Mouse (Mus musculus): ENCODE results near the gene Nmur1.
A peak's percentile ranks its signal among the peaks of the same experiment; 100 is the strongest.
"Not testable (repeated sequence)": the region's sequence is repeated elsewhere in the genome, so short reads cannot be mapped to it uniquely, and the experiment has no call there.

The Nmur1 gene

DNA sequence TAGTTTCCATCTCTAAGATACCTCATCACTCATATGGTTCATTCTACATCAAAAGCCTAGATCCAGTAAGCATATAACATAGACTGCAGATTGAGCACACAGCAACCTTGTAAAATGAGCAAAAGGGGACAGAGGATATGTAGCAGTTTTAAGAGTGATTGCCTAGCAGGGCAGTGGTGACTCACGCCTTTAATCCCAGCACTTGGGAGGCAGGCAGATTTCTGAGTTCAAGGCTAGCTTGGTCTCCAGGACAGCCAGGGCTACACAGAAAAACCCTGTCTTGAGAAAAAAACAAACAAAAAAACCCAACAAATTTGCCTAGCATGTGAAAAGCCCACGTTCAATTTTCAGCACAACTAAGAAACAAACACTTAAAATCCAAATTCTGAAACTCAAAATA is 71.8 kb downstream of the Nmur1 start:
- no peak for DNase-seq

DNA sequence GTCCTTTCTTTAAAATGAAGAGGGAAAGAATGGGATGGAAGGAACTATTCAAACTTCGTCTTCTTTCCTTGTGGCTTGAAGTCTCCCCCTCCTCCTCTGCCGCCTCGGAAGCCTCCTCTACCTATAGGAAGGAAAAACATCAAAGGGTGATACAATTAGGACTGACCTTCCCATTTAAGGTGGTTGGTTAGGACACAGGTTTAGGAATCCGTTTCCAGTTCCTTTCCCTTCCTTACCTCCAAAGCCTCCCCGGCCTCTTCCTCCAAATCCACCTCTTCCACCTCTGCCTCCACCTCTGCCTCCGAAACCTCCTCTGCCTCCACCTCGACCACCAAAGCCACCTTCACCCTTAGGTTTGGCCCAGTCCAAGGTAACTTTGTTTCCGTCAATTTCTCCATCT is 75.5 kb downstream of the Nmur1 start:
- no peak for DNase-seq

DNA sequence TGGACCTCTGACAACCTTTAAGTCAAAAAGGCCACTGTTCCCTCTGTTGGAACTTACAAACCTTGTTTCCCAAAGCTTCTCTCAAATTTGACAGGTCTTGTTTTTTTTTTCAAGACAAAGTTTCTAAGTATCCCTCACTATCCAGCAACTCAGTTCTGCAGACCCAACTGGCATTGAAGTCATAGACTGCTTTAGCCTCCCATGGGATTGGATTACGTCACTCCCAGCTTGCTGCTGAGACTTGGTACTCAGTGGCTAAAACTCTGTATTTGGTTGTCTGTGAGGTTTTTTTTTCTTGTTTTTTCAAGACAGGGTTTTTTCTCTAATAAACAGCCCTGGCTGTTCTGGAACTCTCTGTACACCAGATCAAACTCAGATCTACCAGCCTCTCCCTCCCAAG is 76.3 kb downstream of the Nmur1 start:
- no peak for DNase-seq

DNA sequence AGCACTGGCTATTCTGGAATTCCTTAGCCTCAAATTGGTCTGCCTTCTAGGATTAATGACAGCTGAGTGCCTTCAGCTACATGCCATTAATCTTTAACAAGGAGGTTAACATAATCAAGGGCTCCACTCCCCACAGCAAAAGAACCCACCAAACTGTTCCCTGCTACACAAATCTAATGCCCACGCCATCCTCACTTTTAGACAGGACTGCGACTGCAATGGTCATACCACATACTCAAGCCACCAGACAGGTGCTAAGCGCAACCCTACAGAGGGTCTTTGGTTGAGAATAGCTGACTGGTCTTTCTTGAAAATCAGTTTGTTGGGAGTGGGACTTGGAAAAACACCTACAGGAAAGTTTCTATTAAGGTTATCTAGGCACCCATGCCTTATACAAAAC is 76.8 kb downstream of the Nmur1 start:
- DNase-seq: no peak

DNA sequence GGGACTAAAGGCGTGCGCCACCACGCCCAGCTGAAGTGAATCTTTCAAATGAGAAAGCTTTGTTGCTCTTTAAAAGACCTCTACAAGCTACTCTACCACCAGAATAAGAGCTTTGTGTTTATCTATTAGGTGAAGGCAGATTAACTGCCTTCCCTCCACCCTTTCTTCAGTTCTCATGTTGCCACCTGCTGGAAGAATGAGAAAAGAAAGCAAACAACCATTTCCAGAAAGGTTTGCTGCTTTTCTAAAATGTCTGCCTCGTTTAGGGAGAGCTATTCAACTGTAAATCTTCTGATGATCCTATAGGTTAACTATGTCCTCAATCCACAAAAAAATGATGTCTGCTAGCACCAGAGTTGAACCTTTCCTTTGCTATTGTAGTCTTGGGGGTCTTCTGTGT is 77.2 kb downstream of the Nmur1 start:
- DNase-seq: no peak

DNA sequence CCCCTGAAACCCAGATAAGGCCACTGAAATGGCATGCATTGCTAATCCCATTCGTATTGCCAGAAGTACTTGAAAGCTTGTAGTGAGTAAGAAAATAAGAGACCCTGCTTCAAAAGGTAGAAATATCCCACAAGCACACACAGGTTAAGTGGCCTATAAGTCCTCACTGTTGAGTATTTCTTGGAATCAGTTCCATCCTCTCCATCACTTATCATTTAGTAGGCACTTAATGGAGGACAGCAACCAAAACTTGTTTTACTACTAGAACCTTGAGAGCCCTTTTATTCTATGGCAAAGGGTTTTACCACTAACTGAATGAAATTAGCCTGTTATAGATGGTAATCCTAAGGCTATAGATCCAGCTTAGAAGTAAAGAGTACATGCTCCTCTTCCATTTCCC is 77.9 kb downstream of the Nmur1 start:
- no peak for DNase-seq

DNA sequence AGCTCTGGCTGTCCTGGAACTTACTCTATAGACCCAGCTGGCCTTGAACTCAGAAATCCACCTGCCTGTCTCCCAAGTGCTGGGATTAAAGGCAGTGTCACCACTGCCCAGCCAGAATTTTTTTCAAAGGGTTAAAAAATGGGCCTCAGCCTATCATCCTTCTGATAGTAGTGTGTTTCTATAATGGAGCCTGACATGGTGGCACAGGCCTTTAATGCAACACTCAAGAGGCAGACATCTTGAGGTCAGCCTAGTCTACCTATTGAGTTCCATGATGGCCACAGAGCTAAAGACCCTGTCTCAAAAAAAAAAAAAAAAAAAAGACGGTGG is 78.3 kb downstream of the Nmur1 start:
- no peak for DNase-seq

DNA sequence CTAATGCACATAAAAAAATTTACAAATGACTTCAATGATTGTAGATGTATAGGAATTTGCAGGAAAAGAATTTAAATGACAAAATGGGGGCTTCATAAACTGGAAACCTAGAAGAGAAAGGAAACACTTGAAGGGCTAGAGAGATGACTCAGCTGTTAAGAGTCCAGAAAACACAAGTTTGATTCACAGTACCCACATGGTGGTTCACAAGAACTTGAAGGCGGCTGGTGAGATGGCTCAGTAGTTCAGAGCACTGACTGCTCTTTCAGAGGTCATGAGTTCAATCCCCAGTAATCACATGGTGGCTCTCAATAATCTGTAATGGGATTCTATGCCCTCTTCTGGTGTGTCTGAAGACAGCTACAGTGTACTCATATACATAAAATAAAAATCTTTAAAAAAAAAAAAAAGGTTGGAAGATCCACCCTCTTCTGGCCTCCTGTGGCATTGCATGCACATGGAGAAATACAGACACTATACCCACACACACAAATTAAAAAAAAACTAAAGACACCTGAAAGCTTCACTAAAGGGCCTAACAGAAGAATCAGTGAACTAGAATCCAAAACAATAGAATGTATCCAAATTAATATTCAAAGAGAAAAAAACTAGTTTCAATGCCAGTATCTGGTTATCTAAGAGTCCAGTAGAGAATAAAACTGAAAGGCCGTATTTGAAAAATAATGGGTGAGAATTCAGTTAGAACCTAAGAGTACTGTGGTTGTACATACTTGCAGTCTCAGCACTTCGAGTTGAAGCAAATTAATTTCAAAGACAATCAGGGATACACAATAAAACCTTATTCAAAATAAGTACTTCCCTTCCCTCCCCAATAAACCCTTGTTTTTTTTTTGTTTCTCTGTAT is 78.9 kb downstream of the Nmur1 start:
- no peak for DNase-seq

DNA sequence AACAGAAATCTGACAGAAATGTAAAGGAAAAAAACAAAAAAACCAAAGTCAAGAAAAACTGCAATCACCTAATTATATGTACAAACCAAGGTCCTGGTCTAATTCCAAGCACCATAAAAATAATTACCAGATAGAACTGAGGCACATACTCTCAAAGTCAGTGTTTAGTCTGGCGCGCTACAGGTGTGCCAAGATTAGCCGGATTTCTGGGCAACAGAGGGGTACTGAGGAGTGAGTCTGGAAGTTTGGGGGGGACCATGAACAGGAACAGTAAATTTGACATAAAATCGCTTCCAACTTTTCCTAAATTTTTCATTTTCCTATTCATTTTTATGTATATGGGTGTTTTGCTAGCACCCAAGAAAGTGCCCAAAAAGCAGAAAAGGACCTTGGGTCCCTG is 80.1 kb downstream of the Nmur1 start:
- DNase-seq: no peak

DNA sequence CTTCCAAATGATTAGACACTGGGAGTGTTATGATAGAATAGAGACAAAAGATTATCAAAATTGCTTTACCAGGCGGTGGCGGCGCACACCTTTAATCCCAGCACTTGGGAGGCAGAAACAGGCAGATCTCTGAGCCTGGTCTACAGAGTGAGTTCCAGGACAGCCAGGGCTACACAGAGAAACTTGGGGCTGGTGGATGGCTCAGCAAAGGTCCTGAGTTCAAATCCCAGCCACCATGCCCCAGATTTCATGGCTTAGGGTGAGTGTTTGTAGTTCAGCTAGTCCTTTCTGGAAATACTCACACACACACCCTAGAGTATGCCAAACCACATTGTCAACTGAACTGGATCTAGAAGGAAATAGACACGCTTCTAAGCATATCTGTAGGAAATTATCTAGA is 81.0 kb downstream of the Nmur1 start:
- DNase-seq: no peak

DNA sequence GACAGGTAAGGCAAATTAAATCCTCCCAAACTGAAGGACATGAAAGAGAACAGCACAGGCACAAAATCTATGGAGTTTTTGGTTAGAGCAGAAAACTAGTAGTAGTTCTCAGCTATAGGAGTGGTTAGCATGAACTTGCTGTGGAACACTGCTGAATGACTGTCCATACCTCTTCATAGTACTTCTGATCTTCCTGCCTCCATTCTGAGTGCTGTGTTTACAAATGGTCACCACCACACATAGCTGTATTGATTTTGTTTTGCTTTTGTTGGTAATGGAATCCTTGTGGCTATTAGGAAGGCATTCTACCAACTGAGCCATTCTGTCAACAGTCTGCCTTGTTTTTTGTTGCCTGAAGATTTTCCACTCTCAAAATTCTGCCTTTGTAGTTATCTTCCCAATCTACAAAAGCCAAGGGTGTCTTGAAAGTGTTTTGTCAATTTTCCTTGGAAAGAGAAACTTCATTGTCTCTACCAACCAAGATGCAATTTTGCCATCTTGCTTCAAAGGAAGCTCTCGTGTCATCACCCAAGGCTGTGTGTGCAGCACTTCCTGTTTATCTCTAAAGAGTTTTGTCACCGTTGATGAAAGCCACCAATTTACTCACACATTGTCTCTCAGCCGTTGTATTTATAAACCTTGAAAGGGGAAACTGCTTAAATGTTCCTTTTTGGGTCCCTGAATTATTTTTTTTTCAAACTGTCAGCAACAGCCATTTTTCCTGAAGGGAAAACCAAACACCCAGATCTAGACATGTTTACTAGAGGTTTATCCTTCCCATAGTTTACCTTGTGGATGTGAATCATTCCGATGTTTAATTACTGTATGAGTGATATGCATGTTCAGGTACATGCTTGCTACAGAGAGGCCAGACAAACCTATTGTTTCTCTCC is 81.8 kb downstream of the Nmur1 start:
- DNase-seq: no peak

DNA sequence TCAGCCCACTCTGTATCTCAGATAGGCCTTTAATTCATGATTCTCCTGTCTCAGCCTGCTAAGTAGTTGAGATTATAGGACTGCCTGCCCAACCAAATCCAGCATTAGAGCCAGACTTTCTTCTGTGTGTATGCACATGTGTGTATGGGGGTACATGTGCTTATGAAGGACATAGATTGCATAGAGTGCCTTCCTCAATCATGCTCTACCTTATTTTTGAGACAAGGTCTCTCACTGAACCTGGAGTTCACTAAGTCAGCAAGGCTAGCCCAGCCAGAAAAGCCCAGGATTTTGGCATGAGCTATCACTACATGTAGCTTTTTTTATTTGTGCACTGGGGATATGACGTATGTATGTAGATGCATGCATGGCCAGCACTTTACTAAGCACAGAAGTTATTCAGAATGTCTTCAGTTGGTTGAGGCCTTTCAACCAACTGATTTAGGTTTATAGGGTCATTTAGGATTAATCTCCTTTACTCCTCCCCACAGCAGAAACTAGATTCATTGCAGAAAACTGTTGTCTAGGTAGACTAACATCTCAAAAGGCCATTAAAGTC is 82.9 kb downstream of the Nmur1 start:
- no peak for DNase-seq

DNA sequence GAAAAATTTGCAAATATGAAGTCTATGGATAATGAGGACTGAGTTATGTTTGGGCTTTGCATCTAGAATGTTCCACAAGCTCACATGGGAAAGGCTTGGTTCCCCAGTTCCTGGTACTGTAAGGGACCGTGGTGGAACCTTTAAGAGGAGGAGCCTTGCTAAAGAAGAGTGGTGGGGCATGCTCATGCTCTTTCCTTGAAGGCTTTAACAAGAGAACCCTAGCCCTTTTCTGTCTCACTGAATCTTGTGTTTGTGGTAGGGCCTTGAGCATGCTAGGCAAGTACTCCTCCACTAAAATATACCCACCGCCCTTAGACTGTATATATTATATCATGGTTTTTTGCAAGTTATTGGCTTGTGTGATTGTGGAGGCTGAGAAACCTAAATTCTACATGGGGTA is 83.7 kb downstream of the Nmur1 start:
- DNase-seq: no peak

DNA sequence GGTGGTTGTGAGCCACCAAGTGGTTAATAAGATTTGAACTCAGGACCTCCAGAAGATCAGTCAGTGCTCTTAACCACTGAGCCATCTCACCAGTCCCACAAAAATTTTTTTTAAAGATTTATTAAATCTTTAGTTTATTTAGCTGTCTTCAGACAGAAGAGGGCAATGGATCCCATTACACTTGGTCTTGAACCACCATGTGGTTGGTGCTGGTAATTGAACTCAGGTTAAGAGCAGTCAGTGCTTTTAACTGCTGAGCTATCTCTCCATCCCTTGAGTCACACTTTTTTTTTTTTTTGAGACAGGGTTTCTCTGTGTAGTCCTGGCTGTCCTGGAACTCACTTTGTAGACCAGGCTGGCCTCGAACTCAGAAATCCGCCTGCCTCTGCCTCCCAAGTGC is 84.9 kb downstream of the Nmur1 start:
- not testable (repeated sequence) for DNase-seq

DNA sequence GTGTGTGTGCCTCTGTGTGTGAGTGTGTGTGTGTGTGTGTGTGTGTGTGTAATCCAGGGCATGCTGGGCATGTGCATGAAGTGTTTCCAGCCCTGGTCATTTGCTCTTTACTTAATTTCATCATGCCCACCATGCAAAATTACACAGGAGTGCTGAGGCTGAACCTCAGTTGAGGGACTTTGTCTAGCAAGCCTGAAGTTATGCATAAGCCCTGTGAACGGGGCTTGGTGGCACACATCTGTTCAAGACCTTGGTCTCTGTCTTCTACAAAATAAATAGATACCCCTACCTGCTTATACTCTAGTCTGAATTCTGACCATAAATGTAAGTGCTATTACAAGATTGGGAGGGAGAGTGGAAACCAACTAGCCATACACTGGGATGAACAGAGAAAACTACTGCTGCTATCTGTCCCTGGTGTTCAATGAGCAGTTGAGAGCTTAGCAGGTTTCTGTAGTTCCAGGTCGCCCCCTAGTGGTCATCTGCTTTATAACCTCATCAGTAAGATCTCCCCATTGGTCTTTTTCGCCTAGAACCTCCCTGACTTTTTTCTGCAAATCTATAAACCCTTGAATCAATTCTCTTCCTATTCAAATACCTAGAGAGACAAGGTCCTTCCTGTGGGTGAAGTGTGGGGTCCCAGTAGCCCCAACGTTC is 86.7 kb downstream of the Nmur1 start:
- peak; percentile 92 to 96 for DNase-seq

DNA sequence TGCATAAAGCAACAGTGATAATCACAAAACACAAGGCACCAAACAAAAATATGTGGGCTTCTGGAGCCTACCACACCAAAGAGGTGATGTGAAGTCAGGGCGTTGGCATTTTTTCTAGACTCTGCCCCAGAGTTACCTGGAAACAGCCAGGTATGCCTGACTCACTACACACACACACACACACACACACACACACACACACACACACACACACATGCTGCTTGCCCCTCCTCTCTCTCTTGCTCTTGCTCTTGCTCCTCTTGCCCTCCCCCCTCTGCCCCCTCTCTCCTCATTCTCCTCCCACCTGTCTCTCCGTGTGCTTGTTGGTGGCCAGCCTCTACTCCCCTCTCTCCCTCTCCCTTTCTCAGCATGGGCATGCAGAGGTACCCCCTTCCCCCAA is 89.7 kb downstream of the Nmur1 start:
- peak; percentile 40 to 53 for DNase-seq

All from cerebellum, postnatal 10 days (tissue).